Mouse (Mus musculus) heart, postnatal 0 days (tissue): ENCODE data around the gene Pgm5. TPM values are rescaled to one million over a fixed set of nuclear protein-coding genes. Genes with fewer than 3 reads are reported as not detected.

ENCODE experiments used
- ATAC-seq: fragments of 200-750 bp; cut with Nextera tagmentation; 2 replicates; pipeline ENCODE4 v1.8.0; 2017; ENCODE audit warnings: low read depth, moderate number of reproducible peaks, moderate library complexity; ENCODE audit not compliant: insufficient read depth
- DNase-seq: peaks from one replicate; pipeline ENCODE4 v3.0.0-alpha.2; 2016; ENCODE audit warnings: low spot score
- H3K27ac ChIP-seq: fragments of 300-500 bp; sonication (generic); 2 replicates; pipeline ENCODE4 v1.5.1; 2014; ENCODE audit warnings: low read depth, mild to moderate bottlenecking
- H3K27me3 ChIP-seq: fragments of 300-500 bp; sonication (generic); 2 replicates; pipeline ENCODE4 v1.6.1; 2014; ENCODE audit warnings: low read length, mixed read lengths; ENCODE audit not compliant: control insufficient read depth, insufficient read depth
- H3K36me3 ChIP-seq: fragments of 300-500 bp; sonication (generic); replicated peaks from 2 replicates; pipeline ENCODE4 v1.6.1; 2014; ENCODE audit warnings: low read length, mixed read lengths; ENCODE audit not compliant: control insufficient read depth, insufficient read depth
- H3K4me1 ChIP-seq: fragments of 300-500 bp; sonication (generic); 2 replicates; pipeline ENCODE4 v1.6.1; 2014; ENCODE audit warnings: antibody characterized with exemption; ENCODE audit not compliant: control insufficient read depth, insufficient read depth
- H3K4me2 ChIP-seq: fragments of 300-500 bp; sonication (generic); 2 replicates; pipeline ENCODE4 v1.6.1; 2014; ENCODE audit warnings: low read depth, mild to moderate bottlenecking, low read length, moderate library complexity
- H3K4me3 ChIP-seq: fragments of 300-500 bp; sonication (generic); 2 replicates; pipeline ENCODE4 v1.5.1; 2014; ENCODE audit warnings: low read depth, low read length
- H3K9ac ChIP-seq: fragments of 300-500 bp; sonication (generic); replicated peaks from 2 replicates; pipeline ENCODE4 v1.6.1; 2014; ENCODE audit warnings: low read depth, low read length, mixed read lengths
- H3K9me3 ChIP-seq: fragments of 300-500 bp; sonication (generic); replicated peaks from 2 replicates; pipeline ENCODE4 v1.6.1; 2016; ENCODE audit warnings: low read length; ENCODE audit not compliant: control insufficient read depth
- CTCF ChIP-seq: IDR thresholded peaks from 2 replicates; pipeline ENCODE4 v1.5.1; 2016; ENCODE audit warnings: antibody characterized with exemption, control low read depth, low read depth
- EP300 ChIP-seq: IDR thresholded peaks from 2 replicates; pipeline ENCODE4 v1.6.1; 2016; ENCODE audit warnings: antibody characterized with exemption, low read depth
- WGBS: fragments of 180-500 bp; shearing (Covaris S2); extraction: QIAGEN DNeasy Blood & Tissue Kit; methylation state at CpG from one replicate; pipeline ENCODE4 v1.1.7; 2014; 5-methylcytosine and 5-hydroxymethylcytosine counted together
- polyA plus RNA-seq: library from polyadenylated mRNA; unstranded; fragments of >200 nt; fragmentation: Nextera tagmentation; extraction: Ambion mirVana; gene quantifications from 2 replicates; pipeline ENCODE4 v1.2.1, GENCODE M21; 2015
- total RNA-seq: library from RNA; depleted of rRNA; stranded (reverse); fragments of >200 nt; gene quantifications from 2 replicates; pipeline ENCODE4 v1.2.3, GENCODE M21; 2014; ENCODE audit warnings: low replicate concordance

The Pgm5 gene
- total and polyA plus RNA-seq, 2 experiments from 2014 or later = 4.9 to 163 TPM

GRCm38 (mm10) chr19:24901666-24902065, 40.0 kb upstream of the Pgm5 start:
- Histone ChIP-seq H3K4me2 (no peak overlapping the region), H3K27me3 (peaks cover 79% of the 10 kb centered on the region), H3K27ac (no peak overlapping the region), H3K9ac (no peak overlapping the region), H3K4me1 (no peaks in the 10 kb centered on the region), H3K4me3 (no peak overlapping the region), H3K36me3 (no peaks in the 10 kb centered on the region), H3K9me3 (no peaks in the 10 kb centered on the region)
- 19% methylated on average over 3 of the region's 3 CpGs for WGBS
- no peak for TF ChIP-seq EP300
- no peak for TF ChIP-seq CTCF
- no peak for ATAC-seq
- DNase-seq = no peak

- H3K36me3 ChIP-seq = no peaks in the 10 kb centered on the region
- no peak within 1 kb of the TSS for H3K27ac ChIP-seq
- H3K4me2 ChIP-seq = peak within 1 kb of the TSS; percentile 52
- no peaks in the 10 kb centered on the region for H3K4me1 ChIP-seq
- peaks cover 84% of the 10 kb centered on the region for H3K27me3 ChIP-seq
- 1% methylated on average over 27 of the region's 27 CpGs for WGBS
- ATAC-seq (no peak), DNase-seq (no peak)
- peak within 1 kb of the TSS; percentile 39 for H3K4me3 ChIP-seq
- TF ChIP-seq CTCF = no peak
- no peak for TF ChIP-seq EP300
- H3K9me3 ChIP-seq = no peaks in the 10 kb centered on the region
- no peak within 1 kb of the TSS for H3K9ac ChIP-seq
These were observed 39.0 kb upstream of the Pgm5 start, which contains the start of gene Foxd4 for GRCm38 (mm10) chr19:24900581-24901220. Gene Foxd4 (minus strand): TSS chr19:24901197.

- DNase-seq = no peak
- Histone ChIP-seq H3K9ac (no peak overlapping the region), H3K4me2 (peak overlapping the region; percentile 52), H3K36me3 (no peaks in the 10 kb centered on the region), H3K27me3 (peaks cover 91% of the 10 kb centered on the region), H3K9me3 (no peaks in the 10 kb centered on the region), H3K4me1 (no peaks in the 10 kb centered on the region), H3K27ac (no peak overlapping the region), H3K4me3 (peak overlapping the region; percentile 39)
- TF ChIP-seq CTCF = no peak
- TF ChIP-seq EP300 = no peak
- WGBS = under 1% methylated on average over 79 of the region's 84 CpGs
- ATAC-seq = peak; percentile 11; the same call in 1 of the 2 replicates
These were observed 38.2 kb upstream of the Pgm5 start for GRCm38 (mm10) chr19:24899578-24900544.

- Histone ChIP-seq H3K36me3 (no peaks in the 10 kb centered on the region), H3K27ac (no peak overlapping the region), H3K4me1 (no peaks in the 10 kb centered on the region), H3K4me2 (peak overlapping the region; percentile 52), H3K4me3 (peak overlapping the region; percentile 39), H3K27me3 (peaks cover 86% of the 10 kb centered on the region), H3K9me3 (no peaks in the 10 kb centered on the region), H3K9ac (no peak overlapping the region)
- WGBS = 4% methylated on average over 34 of the region's 34 CpGs
- DNase-seq = peak; percentile 17
- no peak for TF ChIP-seq CTCF
- no peak for TF ChIP-seq EP300
- no peak for ATAC-seq
These were observed 37.3 kb upstream of the Pgm5 start for GRCm38 (mm10) chr19:24898737-24899577.
